Mouse (Mus musculus): ENCODE measurements around the gene Gm21903.
"Not testable (repeated sequence)": the region's sequence is repeated elsewhere in the genome, so short reads cannot be mapped to it uniquely, and the experiment has no call there.

GRCm38 (mm10) chr17:39036395-39036794 is 6.7 kb downstream of the Gm21903 start, which contains the start of gene Esp24:
- not testable (repeated sequence) for TF ChIP-seq CTCF (IDR thresholded peaks at IDR 0.05; ENCODE audit: borderline replicate concordance, insufficient read depth, low read length); POLR2A (IDR thresholded peaks at IDR 0.05; ENCODE audit: low read depth, low read length)

Measured in embryonic fibroblast, embryonic 13.5 days (primary cell).